Mouse (Mus musculus): Measurements from ENCODE around the gene Myo1f. TPM values are rescaled to one million over a fixed set of nuclear protein-coding genes. Genes with fewer than 3 reads are reported as not detected.
"Not testable (repeated sequence)": the region's sequence is repeated elsewhere in the genome, so short reads cannot be mapped to it uniquely, and the experiment has no call there.

The Myo1f gene
- polyA plus RNA-seq, 1 experiment, result 2.7 TPM

DNA sequence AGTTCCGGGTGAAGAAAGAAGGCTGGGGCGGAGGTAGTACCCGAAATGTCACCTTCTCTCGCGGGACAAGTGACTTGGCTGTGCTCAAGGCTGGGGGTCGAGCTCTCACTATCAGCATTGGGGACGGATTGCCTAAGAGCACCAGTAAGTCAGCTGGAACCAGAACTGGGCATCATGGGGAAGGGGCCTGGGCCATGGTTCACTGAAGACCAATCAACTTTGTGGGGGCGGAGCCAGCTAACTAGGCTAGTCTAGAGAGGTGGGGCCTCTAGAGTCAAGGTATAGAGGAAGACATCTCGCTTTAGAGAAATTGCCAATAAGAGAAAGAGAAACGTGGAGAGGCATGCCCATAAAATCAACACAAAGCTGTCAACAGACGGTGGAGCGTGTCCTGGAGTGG lies 46.4 kb downstream of the Myo1f start:
- DNase-seq, result no peak
- H3K27ac ChIP-seq (ENCODE audit: insufficient read depth, low read depth, low read length), result no peak overlapping the region
- no peaks in the 10 kb centered on the region for H3K27me3 ChIP-seq (replicated peaks; ENCODE audit: control insufficient read depth, insufficient read depth, low read length)
- H3K4me3 ChIP-seq (ENCODE audit: insufficient read depth, low read depth, low read length), result no peak overlapping the region
- TF ChIP-seq POLR2A (IDR thresholded peaks at IDR 0.05; ENCODE audit: low read depth, low read length), result no peak
- no peaks in the 10 kb centered on the region for H3K36me3 ChIP-seq (ENCODE audit: control insufficient read depth, insufficient read depth, low read length)
- 81% methylated on average over 12 of the region's 12 CpGs for WGBS
- no peaks in the 10 kb centered on the region for H3K4me1 ChIP-seq (ENCODE audit: control insufficient read depth, insufficient read depth, low read length)

DNA sequence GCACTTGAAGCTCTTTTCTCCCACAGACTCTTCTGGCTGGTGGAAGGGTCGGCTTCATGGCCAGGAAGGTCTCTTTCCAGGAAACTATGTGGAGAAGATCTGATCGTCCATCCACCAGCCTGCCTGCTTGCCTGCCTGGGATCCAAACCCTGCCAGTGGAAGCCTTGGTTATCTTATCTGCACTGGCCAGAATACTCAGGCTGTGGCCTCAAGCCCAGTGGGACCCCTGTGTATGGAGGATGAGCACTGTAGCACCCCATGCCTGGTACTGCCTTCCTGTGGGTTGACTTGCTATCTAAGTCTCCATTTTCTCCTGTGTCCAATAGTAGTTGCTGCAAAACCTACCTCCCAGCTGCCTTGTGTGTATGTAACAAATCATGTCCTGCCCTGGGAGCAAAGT lies 51.8 kb downstream of the Myo1f start:
- WGBS, result 77% methylated on average over 2 of the region's 2 CpGs

DNA sequence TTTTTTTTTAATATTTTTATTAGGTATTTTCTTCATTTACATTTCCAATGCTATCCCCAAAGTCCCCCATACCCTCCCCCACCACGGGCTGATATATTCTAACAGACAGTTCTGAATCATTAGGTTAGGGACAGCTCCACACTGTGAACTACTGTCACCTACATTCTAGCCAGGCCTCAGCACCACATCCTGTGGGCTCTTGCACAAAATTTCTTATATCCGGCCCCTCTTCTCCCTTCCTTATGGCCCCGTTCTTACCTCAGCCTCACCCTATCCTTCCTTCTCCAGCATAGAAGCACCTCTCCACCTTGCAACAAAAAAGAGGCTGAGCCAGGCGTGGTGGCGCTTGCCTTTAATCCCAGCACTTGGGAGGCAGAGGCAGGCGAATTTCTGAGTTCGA lies 55.0 kb downstream of the Myo1f start:
- no peak for TF ChIP-seq POLR2A (IDR thresholded peaks at IDR 0.05; ENCODE audit: low read depth, low read length)
- no peak for TF ChIP-seq CTCF (conservative IDR thresholded peaks at IDR 0.05; ENCODE audit: insufficient read depth, insufficient read length, low read depth, low read length)
- H3K36me3 ChIP-seq (ENCODE audit: control insufficient read depth, insufficient read depth, low read length), result no peaks in the 10 kb centered on the region
- H3K27ac ChIP-seq (ENCODE audit: insufficient read depth, low read depth, low read length), result no peak overlapping the region
- H3K4me1 ChIP-seq (ENCODE audit: control insufficient read depth, insufficient read depth, low read length), result no peaks in the 10 kb centered on the region
- H3K27me3 ChIP-seq (replicated peaks; ENCODE audit: control insufficient read depth, insufficient read depth, low read length), result no peaks in the 10 kb centered on the region
- H3K4me3 ChIP-seq (ENCODE audit: insufficient read depth, low read depth, low read length), result no peak overlapping the region
- 88% methylated on average over 7 of the region's 7 CpGs for WGBS
- DNase-seq, result no peak

More for the DNA sequence above, 51.8 kb downstream of the Myo1f start:
- Histone ChIP-seq H3K27me3 (replicated peaks; ENCODE audit: control insufficient read depth, insufficient read depth, low read length) (no peaks in the 10 kb centered on the region), H3K27ac (ENCODE audit: insufficient read depth, low read depth, low read length) (no peak overlapping the region), H3K4me3 (ENCODE audit: insufficient read depth, low read depth, low read length) (no peak overlapping the region), H3K4me1 (ENCODE audit: control insufficient read depth, insufficient read depth, low read length) (no peaks in the 10 kb centered on the region), H3K36me3 (ENCODE audit: control insufficient read depth, insufficient read depth, low read length) (no peaks in the 10 kb centered on the region)
- TF ChIP-seq CTCF (conservative IDR thresholded peaks at IDR 0.05; ENCODE audit: insufficient read depth, insufficient read length, low read depth, low read length), result no peak
- TF ChIP-seq POLR2A (IDR thresholded peaks at IDR 0.05; ENCODE audit: low read depth, low read length), result no peak
- no peak for DNase-seq

DNA sequence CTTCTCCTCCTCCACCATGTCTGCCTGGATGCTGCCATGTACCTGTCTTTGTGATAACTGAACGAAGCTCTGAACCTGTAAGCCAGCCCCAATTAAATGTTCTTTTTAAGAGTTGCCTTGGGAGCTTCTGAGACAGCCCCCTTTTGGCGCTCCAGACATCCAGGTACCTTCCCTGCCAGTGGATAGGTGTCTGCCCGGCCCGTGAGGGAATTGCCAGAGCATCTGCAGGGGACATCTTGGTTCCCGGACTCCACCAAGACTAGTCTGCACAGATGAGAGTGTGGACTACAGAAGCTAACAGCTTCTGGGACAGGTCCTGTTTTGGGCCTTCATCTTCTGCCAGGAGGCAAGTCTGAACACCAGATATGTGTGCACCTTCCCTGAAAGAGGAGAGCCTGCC lies 58.2 kb downstream of the Myo1f start:
- H3K36me3 ChIP-seq (ENCODE audit: control insufficient read depth, insufficient read depth, low read length); H3K27ac ChIP-seq (ENCODE audit: insufficient read depth, low read depth, low read length); DNase-seq: not testable (repeated sequence)

DNA sequence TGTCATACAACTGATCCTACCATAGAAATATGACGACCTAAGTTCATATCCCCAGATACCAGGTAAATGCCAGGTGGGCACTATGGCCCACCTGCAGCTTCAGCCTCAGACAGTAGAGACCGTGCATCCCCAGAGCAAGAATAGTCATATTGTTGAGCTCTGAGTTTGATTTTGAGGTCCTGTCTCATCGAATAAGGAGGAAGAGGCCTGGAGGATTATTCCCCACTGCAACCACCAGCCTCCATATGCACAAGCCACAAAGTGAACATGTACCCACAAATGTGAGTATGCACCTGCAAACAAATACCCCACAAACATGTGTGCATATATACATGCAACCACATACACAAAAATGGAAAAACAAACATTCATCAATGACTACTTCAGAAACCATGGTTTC lies 71.8 kb downstream of the Myo1f start:
- H3K4me3 ChIP-seq (ENCODE audit: insufficient read depth, low read depth, low read length), result no peak overlapping the region
- WGBS, result 97% methylated on average over 3 of the region's 3 CpGs
- DNase-seq, result no peak
- no peaks in the 10 kb centered on the region for H3K36me3 ChIP-seq (ENCODE audit: control insufficient read depth, insufficient read depth, low read length)
- TF ChIP-seq CTCF (conservative IDR thresholded peaks at IDR 0.05; ENCODE audit: insufficient read depth, insufficient read length, low read depth, low read length) (no peak), POLR2A (IDR thresholded peaks at IDR 0.05; ENCODE audit: low read depth, low read length) (no peak)
- H3K27me3 ChIP-seq (replicated peaks; ENCODE audit: control insufficient read depth, insufficient read depth, low read length), result no peaks in the 10 kb centered on the region
- H3K27ac ChIP-seq (ENCODE audit: insufficient read depth, low read depth, low read length), result no peak overlapping the region
- peaks cover 13% of the 10 kb centered on the region for H3K4me1 ChIP-seq (ENCODE audit: control insufficient read depth, insufficient read depth, low read length)

More for the DNA sequence above, 58.2 kb downstream of the Myo1f start:
- not testable (repeated sequence) for H3K27me3 ChIP-seq (replicated peaks; ENCODE audit: control insufficient read depth, insufficient read depth, low read length); H3K4me3 ChIP-seq (ENCODE audit: insufficient read depth, low read depth, low read length); H3K4me1 ChIP-seq (ENCODE audit: control insufficient read depth, insufficient read depth, low read length)
- WGBS, result 90% methylated on average over 5 of the region's 5 CpGs

DNA sequence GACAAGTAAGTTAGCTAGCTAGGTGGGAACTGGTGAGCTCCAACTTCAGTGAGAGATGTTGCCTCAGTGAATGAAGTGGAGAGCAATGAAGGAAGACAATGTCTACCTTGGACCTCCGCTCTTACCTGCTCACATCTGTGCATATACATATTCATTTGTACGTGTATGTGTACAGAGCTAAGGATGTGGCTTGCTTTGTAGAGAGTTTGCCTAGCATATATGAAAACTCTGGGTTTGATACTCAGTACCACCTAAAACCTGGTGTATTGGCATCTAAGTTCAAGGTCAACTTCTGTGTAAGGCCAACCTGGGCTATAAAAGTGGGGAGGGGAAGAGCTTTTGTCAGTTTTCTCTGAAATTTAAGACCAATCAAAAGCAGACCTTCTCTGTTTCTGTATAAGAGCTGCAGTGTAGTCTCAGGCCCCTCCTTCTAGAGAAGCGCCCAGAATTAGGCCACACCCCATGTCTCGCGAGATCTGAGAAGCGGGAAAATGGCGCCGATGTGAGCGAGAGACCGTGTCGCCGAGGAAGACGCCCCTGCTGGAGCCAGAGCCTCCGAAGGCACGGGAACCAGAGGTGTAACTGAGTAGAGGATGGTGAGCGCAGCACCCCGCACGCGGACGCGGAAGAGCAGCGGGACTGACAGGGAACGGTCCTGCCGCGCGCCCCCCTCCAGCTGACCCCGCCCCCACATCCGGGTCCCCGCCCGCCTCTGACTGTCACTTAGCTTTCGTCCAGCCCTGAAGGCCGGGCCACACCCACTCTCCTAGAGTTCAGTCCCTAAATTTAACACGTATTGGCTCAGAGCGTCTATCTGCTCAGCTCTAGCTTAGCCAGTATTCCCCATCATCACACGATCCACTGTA lies 73.3 kb downstream of the Myo1f start, which contains the start of gene Zfp414:
TSS of gene Zfp414 (plus strand) at position 470 of the 866 bp plus-strand sequence.
- no peaks in the 10 kb centered on the region for H3K36me3 ChIP-seq (ENCODE audit: control insufficient read depth, insufficient read depth, low read length)
- 4% methylated on average over 23 of the region's 35 CpGs for WGBS
- no peaks in the 10 kb centered on the region for H3K27me3 ChIP-seq (replicated peaks; ENCODE audit: control insufficient read depth, insufficient read depth, low read length)
- peaks cover 13% of the 10 kb centered on the region for H3K4me1 ChIP-seq (ENCODE audit: control insufficient read depth, insufficient read depth, low read length)
- TF ChIP-seq POLR2A (IDR thresholded peaks at IDR 0.05; ENCODE audit: low read depth, low read length), result peak; percentile 63
- TF ChIP-seq CTCF (conservative IDR thresholded peaks at IDR 0.05; ENCODE audit: insufficient read depth, insufficient read length, low read depth, low read length), result no peak
- peak; percentile 96 for DNase-seq
- H3K4me3 ChIP-seq (ENCODE audit: insufficient read depth, low read depth, low read length), result peak within 1 kb of the TSS; percentile 89
- H3K27ac ChIP-seq (ENCODE audit: insufficient read depth, low read depth, low read length), result peak within 1 kb of the TSS; percentile 95

DNA sequence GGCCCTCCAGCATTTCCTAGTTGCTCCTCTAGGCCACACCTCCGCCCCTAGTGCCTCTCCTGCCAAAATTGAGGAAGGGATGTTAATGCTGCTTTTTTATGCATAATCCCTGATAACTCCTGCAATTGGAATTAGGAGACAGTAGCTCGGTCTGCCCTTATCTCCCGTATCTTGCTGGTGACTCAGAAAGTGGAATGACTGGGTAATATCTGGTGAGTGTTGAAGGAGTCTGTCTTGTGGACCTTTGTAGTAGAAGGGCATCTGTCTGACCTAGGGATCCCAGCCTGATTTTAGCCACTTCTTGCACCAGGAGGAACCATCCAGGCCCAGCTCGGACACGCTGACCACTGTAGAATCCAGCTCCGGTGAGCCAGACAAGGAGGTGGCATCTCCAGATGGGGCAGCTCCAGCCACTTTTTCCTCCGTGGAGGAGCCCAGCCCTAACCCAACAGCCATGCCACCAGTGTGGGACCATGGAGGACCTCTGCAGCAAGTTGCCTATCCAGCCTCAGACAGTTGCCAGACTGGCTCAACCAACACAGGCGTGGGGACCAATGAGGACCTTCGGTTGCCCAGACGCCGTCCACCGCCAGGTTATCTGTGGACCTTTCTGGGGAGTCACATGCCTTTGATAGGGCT lies 74.1 kb downstream of the Myo1f start:
- Histone ChIP-seq H3K4me3 (ENCODE audit: insufficient read depth, low read depth, low read length) (peak overlapping the region; percentile 89), H3K27ac (ENCODE audit: insufficient read depth, low read depth, low read length) (peak overlapping the region; percentile 10; the same call in 1 of the 2 replicates), H3K27me3 (replicated peaks; ENCODE audit: control insufficient read depth, insufficient read depth, low read length) (no peaks in the 10 kb centered on the region), H3K4me1 (ENCODE audit: control insufficient read depth, insufficient read depth, low read length) (peaks cover 13% of the 10 kb centered on the region), H3K36me3 (ENCODE audit: control insufficient read depth, insufficient read depth, low read length) (no peaks in the 10 kb centered on the region)
- TF ChIP-seq CTCF (conservative IDR thresholded peaks at IDR 0.05; ENCODE audit: insufficient read depth, insufficient read length, low read depth, low read length), result no peak
- TF ChIP-seq POLR2A (IDR thresholded peaks at IDR 0.05; ENCODE audit: low read depth, low read length), result no peak
- DNase-seq, result no peak
- WGBS, result 64% methylated on average over 12 of the region's 12 CpGs

Data from kidney, adult 2 months (tissue).